Mouse (Mus musculus): Measurements from ENCODE around the gene Fkbp9. TPM values are rescaled to one million over a fixed set of nuclear protein-coding genes. Genes with fewer than 3 reads are reported as not detected.
"Not testable (repeated sequence)": the region's sequence is repeated elsewhere in the genome, so short reads cannot be mapped to it uniquely, and the experiment has no call there.

The Fkbp9 gene
- total RNA-seq, 2 experiments from 2014 or later: 120 to 138 TPM

DNA sequence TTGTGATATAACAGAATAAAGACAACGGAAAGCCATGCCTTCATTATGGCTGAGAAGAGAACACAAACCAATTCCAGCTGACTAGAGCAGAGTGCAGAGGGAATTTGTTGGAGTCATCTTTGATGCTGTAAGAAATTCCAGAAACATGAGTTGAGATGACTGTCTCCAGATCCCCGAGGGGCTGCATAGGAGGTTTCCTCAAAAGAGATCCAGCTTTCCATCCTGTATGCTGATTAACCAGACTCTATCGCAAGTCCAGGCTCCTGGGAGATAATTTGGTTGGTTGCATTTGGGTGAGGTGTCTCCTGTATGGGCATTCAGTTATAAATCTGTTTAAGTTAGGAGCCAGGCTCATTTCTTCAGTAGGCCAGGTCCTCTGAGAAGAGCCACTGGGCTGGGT is 5.8 kb downstream of the Fkbp9 start:
- DNase-seq: no peak

DNA sequence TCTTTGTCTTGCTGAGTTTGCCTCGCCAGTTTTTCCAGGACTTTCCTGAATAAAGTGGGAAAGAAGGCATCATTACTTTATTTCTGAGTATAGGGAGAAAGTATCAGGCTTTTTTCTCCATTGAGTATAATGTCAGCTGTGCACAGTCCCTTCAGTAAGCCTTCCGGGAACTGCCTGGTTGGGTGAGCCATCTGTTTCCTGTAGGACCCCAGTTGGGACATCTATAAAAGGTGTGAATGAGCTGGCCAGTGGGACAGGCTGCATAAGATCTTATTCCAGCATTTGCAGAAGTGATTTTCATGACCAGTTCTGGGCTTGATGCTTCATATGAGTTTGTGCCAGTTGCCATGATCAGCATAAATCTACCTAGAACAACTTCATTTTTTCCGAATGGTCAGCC is 11.4 kb downstream of the Fkbp9 start:
- no peak for DNase-seq

DNA sequence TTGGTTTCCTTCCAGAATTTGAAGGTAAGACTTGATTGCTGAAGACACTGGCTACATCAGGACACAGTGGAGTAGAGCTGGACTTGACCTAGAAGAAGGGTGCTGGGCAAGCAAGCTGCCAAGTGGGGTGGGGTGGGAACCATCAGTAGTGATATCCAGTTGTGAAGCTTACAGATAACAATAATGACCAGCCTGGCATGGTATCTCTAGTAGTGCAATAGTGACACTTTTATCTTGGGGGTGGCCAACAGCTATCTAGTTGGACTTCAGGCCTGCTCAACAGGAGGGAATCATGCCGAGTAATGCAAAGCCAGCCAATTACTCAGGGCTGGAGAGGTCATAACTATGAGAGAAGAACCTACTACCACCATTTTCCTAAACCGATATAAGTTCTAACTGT is 12.5 kb downstream of the Fkbp9 start:
- no peak for DNase-seq

DNA sequence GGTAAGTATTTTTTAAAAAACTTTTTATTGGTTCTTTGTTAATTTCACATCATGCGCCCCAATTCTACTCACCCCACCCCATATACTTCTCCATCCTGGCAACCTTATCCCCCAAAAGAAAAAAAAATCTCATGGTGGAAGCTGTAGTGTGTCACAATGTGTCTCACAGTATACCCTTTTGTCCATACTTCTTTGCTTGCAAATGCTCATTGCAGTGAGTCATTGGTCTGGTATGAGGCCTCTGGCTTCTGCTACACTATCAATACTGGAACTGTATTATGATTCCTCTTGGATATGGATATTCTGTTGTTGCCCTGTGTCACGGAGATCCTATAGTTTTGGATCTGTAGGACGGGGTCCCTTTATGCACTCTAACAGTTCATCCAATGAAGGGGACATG is 17.1 kb downstream of the Fkbp9 start:
- DNase-seq: no peak

DNA sequence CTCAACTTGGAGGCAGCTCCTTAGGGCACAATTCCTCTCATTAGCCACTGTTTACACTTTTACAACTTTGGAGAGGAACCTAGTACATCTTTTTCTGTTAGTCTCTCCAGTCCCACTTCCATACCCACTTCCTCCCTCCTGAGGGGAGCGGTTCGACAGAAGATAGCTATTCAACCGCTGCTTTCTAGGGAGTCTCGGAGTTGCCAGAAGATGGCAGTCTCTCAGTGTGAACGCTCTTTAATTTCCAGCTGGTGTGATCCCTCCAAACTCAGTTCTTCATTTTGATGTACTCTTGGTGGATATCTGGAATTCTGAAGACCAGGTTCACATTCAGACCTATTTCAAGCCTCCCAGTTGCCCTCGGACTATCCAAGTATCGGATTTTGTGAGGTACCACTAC is 18.5 kb downstream of the Fkbp9 start:
- no peak for DNase-seq

DNA sequence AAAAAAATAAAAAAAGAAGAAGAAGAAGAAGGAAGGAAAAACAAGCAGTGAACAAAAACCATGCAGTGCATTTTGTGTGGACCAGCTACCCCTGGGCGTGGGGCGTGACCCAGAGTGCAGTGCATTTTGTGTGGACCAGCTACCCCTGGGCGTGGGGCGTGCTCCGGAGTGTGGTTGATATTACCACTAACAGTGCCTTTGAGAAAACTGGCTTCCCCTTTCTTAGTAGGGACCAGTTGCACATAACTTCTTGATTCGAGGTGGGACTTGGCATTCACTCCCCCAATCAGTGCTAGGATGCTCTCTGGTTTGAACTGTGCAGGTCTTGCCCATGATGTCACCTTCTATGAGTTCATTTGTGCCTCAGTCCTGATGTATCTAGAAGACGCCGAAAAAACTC is 22.9 kb downstream of the Fkbp9 start:
- no peak for DNase-seq

DNA sequence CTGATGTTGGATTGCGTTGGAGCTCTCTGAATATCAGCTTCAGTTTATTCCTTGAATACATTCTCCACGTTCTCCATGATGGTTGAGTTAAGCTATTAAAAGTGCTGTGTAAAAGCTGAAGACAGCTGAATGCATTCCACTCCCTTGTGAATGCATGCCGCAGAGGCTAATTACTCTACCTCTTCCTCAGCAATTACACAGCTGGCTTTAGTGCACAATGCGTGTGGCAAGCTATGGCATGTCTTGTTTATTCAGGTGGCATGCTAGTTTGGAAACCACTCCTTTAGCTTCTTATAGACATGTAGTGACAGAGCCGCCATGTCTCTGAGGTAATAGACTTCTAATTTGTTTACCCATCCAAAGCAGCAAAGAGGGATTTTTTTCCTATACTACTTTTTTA is 24.9 kb downstream of the Fkbp9 start:
- DNase-seq: no peak

DNA sequence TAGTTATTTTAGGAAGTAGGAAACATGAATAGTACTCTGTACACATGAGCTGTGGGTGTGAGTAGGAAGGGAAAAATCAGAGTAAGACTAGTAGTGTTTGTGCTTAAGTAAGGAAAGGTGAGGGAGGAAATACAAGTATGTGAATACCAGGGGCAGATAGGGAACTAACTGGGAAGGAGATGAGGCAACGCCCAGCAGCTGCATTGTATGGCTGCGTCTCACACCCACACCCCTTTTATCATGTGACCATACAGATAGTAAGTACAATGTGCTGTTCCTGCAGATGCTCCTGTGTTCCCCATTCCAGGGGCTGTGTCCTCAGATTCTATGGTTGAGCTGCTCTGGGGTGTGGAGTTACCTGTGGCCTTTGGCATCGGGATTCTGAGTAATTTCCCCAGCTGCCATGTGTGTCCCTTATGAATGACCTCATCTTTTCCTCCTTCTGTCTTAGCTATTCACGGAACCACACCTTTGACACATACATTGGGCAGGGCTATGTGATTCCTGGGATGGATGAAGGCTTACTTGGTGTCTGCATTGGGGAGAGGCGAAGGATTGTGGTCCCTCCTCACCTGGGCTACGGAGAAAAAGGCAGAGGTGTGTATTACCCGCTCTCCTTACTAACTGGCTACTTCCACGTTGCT is 28.5 kb downstream of the Fkbp9 start:
- no peak for DNase-seq

DNA sequence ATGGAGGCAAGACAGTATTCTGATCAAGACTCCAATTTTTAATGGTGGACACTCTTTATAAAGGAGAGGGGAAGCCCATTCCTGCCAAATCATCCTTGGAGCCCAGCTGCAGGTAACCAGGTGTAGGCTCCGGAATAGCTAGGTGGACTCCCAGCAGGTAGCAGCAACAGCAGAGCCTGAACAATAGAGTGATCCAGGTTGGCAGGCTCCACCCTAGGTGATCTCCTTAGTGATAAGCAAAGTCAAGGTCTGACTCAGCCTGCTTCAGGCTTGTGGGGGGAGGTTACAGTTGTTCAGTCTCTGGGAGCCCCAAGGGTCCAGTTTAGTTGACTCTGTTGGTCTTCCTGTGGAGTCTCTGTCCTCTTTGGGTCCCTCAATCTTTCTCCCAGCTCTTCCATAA is 35.0 kb downstream of the Fkbp9 start:
- DNase-seq: not testable (repeated sequence)

DNA sequence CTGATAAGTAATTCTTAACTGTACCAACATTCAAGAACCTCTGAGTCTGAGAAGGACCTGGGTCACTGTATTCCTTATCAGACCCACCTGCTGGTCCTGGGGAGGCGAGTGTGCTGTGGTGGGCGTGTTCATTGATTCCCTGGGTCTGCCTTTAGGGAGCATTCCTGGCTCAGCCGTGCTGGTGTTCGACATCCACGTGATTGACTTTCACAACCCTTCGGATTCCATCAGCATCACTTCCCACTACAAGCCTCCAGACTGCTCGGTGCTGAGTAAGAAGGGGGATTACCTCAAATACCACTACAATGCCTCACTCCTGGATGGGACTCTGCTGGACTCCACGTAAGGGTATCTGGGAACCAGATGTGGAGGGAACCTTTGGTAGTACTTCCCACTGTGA is 36.7 kb downstream of the Fkbp9 start:
- DNase-seq: no peak

DNA sequence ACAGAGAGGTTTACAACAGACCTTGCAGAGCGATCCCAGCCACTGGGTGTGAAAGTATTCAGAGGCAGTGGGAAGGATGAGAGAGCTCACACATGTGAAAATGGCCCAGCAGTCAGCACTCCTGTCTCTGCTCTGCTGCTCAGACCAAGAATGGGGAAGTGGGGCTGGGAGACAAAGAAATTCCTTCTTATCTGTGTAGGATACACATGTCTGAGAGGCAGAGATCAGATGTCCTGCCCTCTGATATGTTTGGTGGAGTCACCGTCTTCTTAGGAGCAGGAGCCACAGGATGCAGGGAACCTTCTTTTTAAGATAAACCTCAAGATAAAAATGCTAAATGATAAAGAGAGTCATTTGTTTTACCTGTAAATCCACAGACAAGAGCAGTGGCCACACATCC is 38.2 kb downstream of the Fkbp9 start:
- DNase-seq: no peak

DNA sequence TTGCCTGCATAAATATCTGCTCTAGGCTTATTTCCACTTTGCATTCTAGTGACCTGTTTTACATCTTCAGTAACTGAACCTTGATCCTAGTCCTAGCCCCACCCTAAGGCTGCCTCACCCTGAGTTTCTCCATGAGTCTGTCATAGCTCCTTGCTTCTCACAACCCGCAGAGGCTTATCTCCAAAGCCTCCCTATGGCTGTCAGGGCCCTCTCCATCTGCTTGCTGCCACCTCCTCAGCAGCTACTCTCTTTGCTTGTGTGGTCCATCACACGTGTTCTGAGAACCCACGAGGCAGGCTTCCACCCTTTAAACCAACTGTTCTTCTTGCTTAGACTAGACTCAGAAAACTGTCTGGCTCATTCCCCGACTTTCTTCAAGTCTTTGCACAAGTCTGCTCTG is 45.0 kb downstream of the Fkbp9 start:
- no peak for DNase-seq

DNA sequence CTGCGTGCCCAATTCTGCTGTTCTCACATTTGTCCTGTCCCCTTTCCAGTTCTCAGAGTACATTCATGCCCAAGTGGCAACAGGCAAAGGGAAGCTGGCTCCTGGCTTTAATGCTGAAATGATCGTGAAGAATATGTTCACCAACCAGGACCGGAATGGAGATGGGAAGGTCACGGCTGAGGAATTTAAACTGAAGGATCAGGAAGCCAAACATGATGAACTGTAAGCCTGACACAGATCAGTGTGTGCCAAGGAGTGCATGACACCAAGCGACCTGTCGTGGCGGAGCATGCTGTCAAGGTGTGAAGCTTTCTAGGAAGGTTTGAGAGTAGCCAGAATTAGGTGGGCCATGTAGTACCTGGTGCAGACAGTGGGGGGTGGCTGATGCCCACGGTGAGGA is 46.1 kb downstream of the Fkbp9 start:
- no peak for DNase-seq

DNA sequence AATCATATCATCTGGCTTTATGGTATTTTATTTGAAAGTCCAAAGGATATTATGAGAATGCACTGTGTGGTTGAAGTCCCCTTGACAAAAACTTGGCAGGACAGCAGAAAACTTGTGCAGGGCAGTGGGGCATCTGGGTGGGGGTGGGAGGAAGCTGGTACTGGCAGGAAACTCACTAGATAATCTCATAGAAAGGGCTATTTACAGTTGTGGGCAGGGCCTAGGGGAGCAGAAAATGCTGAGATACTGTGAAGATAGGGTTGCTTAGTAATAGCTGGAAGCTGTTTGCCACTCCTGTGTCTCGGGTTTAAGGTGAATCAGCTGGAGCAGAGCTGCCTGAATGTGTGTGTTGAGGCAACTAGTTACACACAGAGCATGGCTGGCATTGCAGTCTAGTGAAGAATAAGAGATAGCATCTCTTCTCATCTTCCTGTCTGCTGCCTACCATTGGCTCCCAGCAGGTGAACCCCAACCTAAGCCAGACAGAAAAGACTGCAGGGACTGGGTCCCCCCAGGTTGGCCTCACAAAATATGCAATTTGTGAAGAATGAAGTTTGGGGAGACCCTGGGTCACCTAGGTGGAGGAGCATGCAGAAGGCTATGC is 47.6 kb downstream of the Fkbp9 start:
- no peak for DNase-seq

DNA sequence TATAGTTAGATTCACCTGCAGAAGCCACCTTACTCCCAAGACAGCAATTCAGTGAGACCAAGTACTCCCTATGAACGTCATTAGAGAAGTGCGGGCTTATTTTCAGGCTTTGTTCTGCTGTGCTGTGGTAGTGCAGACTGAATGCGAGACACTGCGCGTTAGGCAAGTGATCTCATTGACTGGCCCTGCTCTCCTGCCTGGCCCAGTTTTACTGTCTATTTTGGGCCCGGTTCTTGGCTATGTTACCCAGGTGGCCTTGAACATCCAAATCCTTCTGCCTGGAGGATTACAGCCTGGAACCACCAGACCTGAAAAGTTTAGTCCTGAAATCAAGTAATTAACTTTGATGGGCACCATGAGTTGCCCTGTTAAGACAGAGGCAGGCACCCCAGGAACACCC is 56.7 kb downstream of the Fkbp9 start:
- no peak for DNase-seq

DNA sequence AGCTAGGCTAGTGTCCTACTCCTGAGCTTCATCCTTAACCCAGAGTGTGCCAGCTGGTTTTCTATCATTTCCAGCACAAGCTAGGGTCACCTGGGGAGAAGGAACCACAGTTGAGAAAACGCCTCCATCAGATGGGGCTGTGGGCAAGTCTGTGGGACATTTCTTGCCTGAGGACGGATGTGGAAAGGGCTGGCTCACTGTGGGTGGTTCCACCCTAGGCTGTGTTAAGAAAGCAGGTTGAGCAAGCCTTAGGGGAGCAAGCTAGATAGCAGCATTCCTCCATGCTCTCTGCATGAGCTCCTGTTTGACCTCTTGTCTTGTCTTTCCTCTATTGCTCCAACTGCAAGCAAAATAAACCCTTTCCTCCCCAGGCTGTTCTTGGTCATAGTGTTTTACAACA is 58.9 kb downstream of the Fkbp9 start:
- DNase-seq: no peak

DNA sequence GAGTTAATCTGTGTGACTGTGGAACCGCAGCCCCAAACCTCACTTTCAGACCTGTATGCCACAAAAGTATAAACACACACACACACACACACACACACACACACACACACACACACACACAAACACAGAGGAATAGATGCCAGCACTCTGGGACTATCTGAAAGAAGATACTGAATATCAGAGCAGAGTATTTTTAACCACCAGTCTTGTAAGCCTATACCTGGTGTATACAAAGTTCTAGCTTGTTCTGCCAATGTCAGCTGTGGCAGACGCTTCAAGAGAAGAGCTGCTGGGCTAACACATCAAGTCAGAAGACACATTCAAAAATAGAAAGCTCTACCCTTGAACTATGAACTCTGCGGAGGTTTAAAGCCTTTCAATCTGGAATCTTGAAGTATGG is 67.7 kb downstream of the Fkbp9 start:
- DNase-seq: peak; percentile 24

DNA sequence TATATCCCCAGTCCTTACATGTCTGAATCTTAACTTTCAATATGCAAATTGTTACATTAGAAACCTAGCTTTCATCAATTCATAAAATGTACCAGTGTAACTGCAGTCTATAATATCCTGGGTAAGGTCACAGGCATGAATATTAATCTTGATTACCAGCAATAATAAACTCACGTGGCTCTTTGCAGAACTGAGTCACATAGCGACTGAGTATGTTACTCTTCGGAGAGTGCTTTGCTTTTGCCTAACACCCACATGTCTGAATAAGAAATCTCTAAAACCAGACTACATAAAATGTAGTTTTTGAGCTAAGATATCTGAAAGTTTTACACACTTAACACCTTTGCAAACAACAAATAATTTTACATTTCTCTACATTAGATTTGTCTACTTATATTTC is 69.5 kb downstream of the Fkbp9 start:
- no peak for DNase-seq

DNA sequence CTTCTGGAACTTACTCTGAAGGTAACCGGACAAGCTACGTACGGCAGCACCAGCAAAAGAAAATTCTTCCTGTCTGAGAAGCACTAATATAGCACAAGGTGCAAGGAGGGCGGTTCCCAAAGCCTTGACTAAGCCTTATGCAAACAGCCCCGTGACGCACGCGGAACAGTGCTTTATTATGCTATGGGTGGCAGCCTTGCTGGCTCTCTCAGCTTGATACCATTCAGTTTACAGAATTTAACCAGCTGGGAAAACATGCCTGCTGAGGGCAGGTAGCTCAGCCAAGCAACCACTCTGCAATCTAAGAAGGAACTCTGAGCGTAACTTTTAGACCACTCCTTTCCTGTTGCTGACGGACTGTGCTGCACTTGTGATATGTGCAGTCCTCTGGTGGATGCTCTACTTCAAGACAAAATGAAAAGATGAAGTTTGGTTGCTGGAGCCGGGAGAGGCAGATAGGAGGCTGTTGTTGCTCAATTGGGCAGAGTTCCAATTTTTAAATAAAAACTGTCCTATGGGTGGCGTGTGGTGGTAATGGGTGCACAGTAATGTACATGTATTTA is 70.0 kb downstream of the Fkbp9 start:
- peak; percentile 14 for DNase-seq

DNA sequence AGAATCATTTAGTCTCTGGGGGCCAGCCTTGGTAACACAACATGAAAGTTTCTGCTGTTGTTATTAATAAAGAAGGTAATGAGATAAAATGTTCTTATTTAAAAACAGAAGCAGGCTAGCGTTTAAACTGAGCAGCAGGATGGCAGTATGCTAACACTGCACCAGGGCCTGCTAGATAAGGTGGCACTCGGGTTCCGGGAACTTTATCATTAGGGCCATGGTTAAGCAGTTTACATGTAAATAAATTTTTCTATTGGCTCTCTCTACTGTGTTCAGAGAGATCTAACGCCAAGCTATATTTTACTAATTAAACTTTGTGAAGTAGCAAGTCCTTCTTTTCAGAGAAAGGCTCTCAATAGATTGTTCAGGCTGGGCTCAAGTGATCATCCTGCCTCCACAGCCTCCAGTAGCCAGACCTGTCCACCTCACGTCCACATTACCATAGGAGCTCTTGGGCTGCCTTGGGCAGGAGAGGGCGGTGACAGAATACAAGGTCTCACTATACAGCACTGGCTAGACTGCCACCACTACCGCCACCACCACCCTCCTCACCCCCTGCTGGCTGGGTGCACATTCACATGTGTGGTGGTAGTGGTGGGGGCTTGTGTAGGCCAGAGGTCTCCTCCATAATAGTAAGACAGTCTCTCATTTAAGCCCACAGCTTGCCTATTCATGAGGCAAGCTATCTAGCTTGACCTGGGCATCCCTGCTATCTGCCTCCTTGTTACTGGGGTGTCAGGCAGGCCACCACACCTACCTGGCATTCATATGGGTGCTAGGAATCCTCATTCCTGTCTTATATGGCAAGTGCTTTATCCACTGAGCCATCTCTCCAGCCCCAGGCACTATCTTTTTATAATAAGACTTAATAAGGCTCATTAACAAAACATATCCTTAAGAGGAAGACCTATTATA is 71.0 kb downstream of the Fkbp9 start:
- no peak for DNase-seq

DNA sequence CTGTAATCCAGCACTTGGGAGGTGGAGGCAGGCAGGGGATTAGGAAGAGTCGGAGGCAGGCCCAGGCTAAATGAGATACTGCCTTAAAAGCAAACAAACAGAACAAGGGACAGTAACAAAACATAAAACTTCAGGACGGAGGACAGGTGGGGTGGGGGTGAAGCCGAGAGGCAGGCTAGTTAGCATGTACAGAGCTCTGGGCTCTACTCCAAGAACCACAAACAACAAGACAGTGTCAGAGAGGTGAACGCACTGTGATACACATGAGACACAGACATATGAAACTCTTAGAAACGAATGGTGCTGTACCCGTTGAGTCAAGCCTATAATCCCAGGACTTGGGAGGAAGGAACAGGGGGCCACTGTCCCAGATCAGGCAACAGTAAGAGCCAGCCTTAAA is 72.0 kb downstream of the Fkbp9 start:
- DNase-seq: no peak

DNA sequence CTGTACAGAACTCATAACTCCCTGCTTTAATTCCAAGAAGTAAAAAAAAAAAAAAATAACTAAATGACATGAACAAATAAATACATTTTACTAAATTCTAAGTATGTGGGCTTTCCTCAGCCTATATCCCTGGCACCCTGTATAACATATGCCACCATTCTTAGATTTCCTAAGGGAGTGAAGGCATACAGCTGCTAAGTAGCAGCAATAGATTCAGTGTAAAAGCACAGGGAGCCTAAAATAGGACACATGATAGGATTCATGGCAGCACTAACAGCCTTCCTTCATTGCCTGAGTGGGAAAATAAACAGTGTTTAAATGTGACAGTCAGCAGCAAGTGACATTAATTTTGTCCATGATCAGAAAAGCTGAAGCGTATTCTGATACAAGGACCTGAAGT is 72.5 kb downstream of the Fkbp9 start:
- DNase-seq: no peak

DNA sequence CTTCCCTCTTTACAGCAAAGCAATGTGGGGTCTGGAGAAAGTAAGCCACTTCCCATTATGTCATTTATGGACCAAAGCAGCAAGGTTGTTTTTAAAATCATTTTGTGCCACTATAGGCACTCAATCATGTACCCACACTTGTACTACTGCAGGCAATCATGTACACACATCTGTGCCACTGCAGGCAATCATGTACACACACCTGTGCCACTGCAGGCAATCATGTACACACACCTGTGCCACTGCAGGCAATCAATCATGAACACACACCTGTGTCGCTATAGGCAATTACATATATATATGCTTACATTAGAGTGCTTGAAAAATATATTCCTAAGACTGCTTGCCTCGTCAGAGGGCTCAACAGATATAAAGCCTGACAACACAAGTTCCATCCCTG is 73.1 kb downstream of the Fkbp9 start:
- no peak for DNase-seq
